Mouse (Mus musculus) MEL (cell line): ENCODE results near the gene Tbc1d9. TPM values are rescaled to one million over a fixed set of nuclear protein-coding genes. Genes with fewer than 3 reads are reported as not detected.

Experiments used
- DNase-seq: peaks from one replicate; pipeline ENCODE4 v3.0.0; 2011; ENCODE audit warnings: low read depth, low spot score
- H3K27ac ChIP-seq: 2 replicates; pipeline ENCODE4 v1.5.1; 2012; ENCODE audit warnings: low read depth, mild to moderate bottlenecking, control low read depth, low read length, moderate library complexity; ENCODE audit not compliant: control insufficient read depth
- H3K27me3 ChIP-seq, 2 experiments: fragments of 150-350 bp in 1 of 2; sonication (generic) in 1 of 2; 2 replicates each; pipeline ENCODE4 v1.6.1; 2012; ENCODE audit warnings: low read length in 2 of 2, mild to moderate bottlenecking in 2 of 2, improper control_type of control experiment in 1 of 2, moderate library complexity in 1 of 2; ENCODE audit not compliant: insufficient read depth in 2 of 2, control insufficient read depth in 1 of 2
- H3K36me3 ChIP-seq, 2 experiments: 2 replicates each; pipeline ENCODE4 v1.6.1; 2012 to 2014; ENCODE audit warnings: low read length in 2 of 2, improper control_type of control experiment in 1 of 2, inconsistent platforms in 1 of 2, mild to moderate bottlenecking in 1 of 2; ENCODE audit not compliant: insufficient read depth in 2 of 2, control insufficient read depth in 1 of 2
- H3K4me1 ChIP-seq, 2 experiments: fragments of 150-350 bp in 1 of 2; sonication (generic) in 1 of 2; 2 replicates each; pipeline ENCODE4 v1.6.1; 2012; ENCODE audit warnings: low read length in 2 of 2, improper control_type of control experiment in 1 of 2, mild to moderate bottlenecking in 1 of 2; ENCODE audit not compliant: insufficient read depth in 2 of 2, control insufficient read depth in 1 of 2
- H3K4me3 ChIP-seq, 2 experiments: fragments of 150-350 bp in 1 of 2; sonication (generic) in 1 of 2; 2 replicates each; pipeline ENCODE4 v1.5.1; 2012; ENCODE audit warnings: low read depth in 2 of 2, low read length in 2 of 2, mild to moderate bottlenecking in 2 of 2, moderate library complexity in 2 of 2, control low read depth in 1 of 2, improper control_type of control experiment in 1 of 2; ENCODE audit not compliant: control insufficient read depth in 1 of 2, insufficient read depth in 1 of 2
- H3K79me2 ChIP-seq: 2 replicates; pipeline ENCODE4 v1.6.1; 2012; ENCODE audit warnings: mild to moderate bottlenecking, low read length, moderate library complexity; ENCODE audit not compliant: control insufficient read depth, poor library complexity, insufficient read depth
- H3K9ac ChIP-seq: 2 replicates; pipeline ENCODE4 v1.6.1; 2012; ENCODE audit warnings: low read depth, mild to moderate bottlenecking, control low read depth, low read length, moderate library complexity; ENCODE audit not compliant: control insufficient read depth, poor library complexity, severe bottlenecking
- H3K9me3 ChIP-seq: fragments of 150-350 bp; sonication (generic); replicated peaks from 2 replicates; pipeline ENCODE4 v1.6.1; 2012; ENCODE audit warnings: mild to moderate bottlenecking, low read length, improper control_type of control experiment, moderate library complexity; ENCODE audit not compliant: insufficient read depth
- CHD1 ChIP-seq: IDR thresholded peaks from 2 replicates; pipeline ENCODE4 v1.6.1; 2012; ENCODE audit warnings: low read depth, mild to moderate bottlenecking, inconsistent platforms, low read length, improper control_type of control experiment
- CHD2 ChIP-seq: IDR thresholded peaks from 2 replicates; pipeline ENCODE4 v1.6.1; 2011; ENCODE audit warnings: low read length, improper control_type of control experiment
- CTCF ChIP-seq, 3 experiments: IDR thresholded peaks in 2 of 3; conservative IDR thresholded peaks in 1 of 3; 2 replicates each; pipeline ENCODE4 v1.5.1; 2011 to 2012; ENCODE audit warnings: low read length in 3 of 3, low read depth in 2 of 3, mild to moderate bottlenecking in 2 of 3, improper control_type of control experiment in 1 of 3, inconsistent platforms in 1 of 3, mixed read lengths in 1 of 3, moderate library complexity in 1 of 3; ENCODE audit not compliant: control insufficient read depth in 1 of 3, insufficient read depth in 1 of 3, poor library complexity in 1 of 3, severe bottlenecking in 1 of 3
- EP300 ChIP-seq, 2 experiments: IDR thresholded peaks; 2 replicates each; pipeline ENCODE4 v1.6.1; 2011; ENCODE audit warnings: improper control_type of control experiment in 2 of 2, low read length in 2 of 2, low read depth in 1 of 2, mild to moderate bottlenecking in 1 of 2
- ETS1 ChIP-seq: IDR thresholded peaks from 2 replicates; pipeline ENCODE4 v1.6.1; 2012; ENCODE audit warnings: low read depth, mild to moderate bottlenecking, inconsistent platforms, low read length, improper control_type of control experiment, moderate library complexity
- GATA1 ChIP-seq: IDR thresholded peaks from 2 replicates; pipeline ENCODE4 v1.6.1; 2011; ENCODE audit warnings: low read depth, low read length, improper control_type of control experiment
- HCFC1 ChIP-seq: IDR thresholded peaks from 2 replicates; pipeline ENCODE4 v1.6.1; 2012; ENCODE audit warnings: low read depth, mild to moderate bottlenecking, inconsistent platforms, low read length, improper control_type of control experiment, moderate library complexity
- JUND ChIP-seq: IDR thresholded peaks from 2 replicates; pipeline ENCODE4 v1.6.1; 2011; ENCODE audit warnings: low read depth, mild to moderate bottlenecking, improper control_type of control experiment, low read length
- MAFK ChIP-seq: IDR thresholded peaks from 2 replicates; pipeline ENCODE4 v1.6.1; 2011; ENCODE audit warnings: low read depth, mild to moderate bottlenecking, low read length, improper control_type of control experiment, borderline replicate concordance
- MAX ChIP-seq: IDR thresholded peaks from 2 replicates; pipeline ENCODE4 v1.6.1; 2011; ENCODE audit warnings: low read length, improper control_type of control experiment
- MXI1 ChIP-seq: IDR thresholded peaks from 2 replicates; pipeline ENCODE4 v1.6.1; 2011; ENCODE audit warnings: mild to moderate bottlenecking, low read depth, low read length, improper control_type of control experiment
- MYB ChIP-seq: IDR thresholded peaks from 2 replicates; pipeline ENCODE4 v1.6.1; 2011; ENCODE audit warnings: mild to moderate bottlenecking, low read depth, low read length, improper control_type of control experiment
- MYC ChIP-seq: IDR thresholded peaks from 2 replicates; pipeline ENCODE4 v1.6.1; 2011; ENCODE audit warnings: low read depth, mild to moderate bottlenecking, low read length, improper control_type of control experiment, moderate library complexity
- POLR2AphosphoS5 ChIP-seq: IDR thresholded peaks from 2 replicates; pipeline ENCODE4 v1.6.1; 2012; ENCODE audit warnings: low read depth, borderline replicate concordance, mild to moderate bottlenecking, inconsistent platforms, low read length, moderate library complexity, mixed read lengths
- RCOR1 ChIP-seq: IDR thresholded peaks from 2 replicates; pipeline ENCODE4 v1.6.1; 2012; ENCODE audit warnings: low read depth, mild to moderate bottlenecking, inconsistent platforms, low read length, improper control_type of control experiment
- SIN3A ChIP-seq: IDR thresholded peaks from 2 replicates; pipeline ENCODE4 v1.6.1; 2012; ENCODE audit warnings: low read length, improper control_type of control experiment, inconsistent platforms
- SMC3 ChIP-seq: IDR thresholded peaks from 2 replicates; pipeline ENCODE4 v1.6.1; 2011; ENCODE audit warnings: low read depth, low read length, improper control_type of control experiment
- USF1 ChIP-seq: IDR thresholded peaks from 2 replicates; pipeline ENCODE4 v1.6.1; 2014; ENCODE audit warnings: low read depth, mild to moderate bottlenecking, inconsistent platforms, low read length, improper control_type of control experiment, moderate library complexity
- USF2 ChIP-seq, 2 experiments: IDR thresholded peaks; 2 replicates each; pipeline ENCODE4 v1.6.1; 2011 to 2012; ENCODE audit warnings: improper control_type of control experiment in 2 of 2, low read length in 2 of 2, borderline replicate concordance in 1 of 2, inconsistent platforms in 1 of 2, low read depth in 1 of 2, mild to moderate bottlenecking in 1 of 2; ENCODE audit not compliant: insufficient read depth in 1 of 2
- ZKSCAN1 ChIP-seq: IDR thresholded peaks from 2 replicates; pipeline ENCODE4 v1.6.1; 2012; ENCODE audit warnings: low read depth, mild to moderate bottlenecking, inconsistent platforms, low read length, improper control_type of control experiment, moderate library complexity
- ZNF384 ChIP-seq: IDR thresholded peaks from 2 replicates; pipeline ENCODE4 v1.6.1; 2012; ENCODE audit warnings: low read depth, mild to moderate bottlenecking, inconsistent platforms, low read length, improper control_type of control experiment
- polyA plus RNA-seq, 2 experiments: library from polyadenylated mRNA; stranded (reverse) in 1 of 2; unstranded in 1 of 2; fragments of >175 nt in 1 of 2; fragments of >200 nt in 1 of 2; gene quantifications; 2 replicates each; pipeline versions ENCODE4 v1.2.1 to v1.2.4; 2012; ENCODE audit warnings: low replicate concordance in 2 of 2, low read depth in 1 of 2; ENCODE audit not compliant: insufficient read length in 2 of 2, insufficient read depth in 1 of 2, missing spikeins in 1 of 2
- total RNA-seq: library from RNA; depleted of rRNA; stranded (reverse); fragments of 300-350 nt; gene quantifications from 2 replicates; pipeline ENCODE4 v1.2.3, GENCODE M21; 2012

Tbc1d9 gene
- total and polyA plus RNA-seq, 3 experiments: not detected

DNA sequence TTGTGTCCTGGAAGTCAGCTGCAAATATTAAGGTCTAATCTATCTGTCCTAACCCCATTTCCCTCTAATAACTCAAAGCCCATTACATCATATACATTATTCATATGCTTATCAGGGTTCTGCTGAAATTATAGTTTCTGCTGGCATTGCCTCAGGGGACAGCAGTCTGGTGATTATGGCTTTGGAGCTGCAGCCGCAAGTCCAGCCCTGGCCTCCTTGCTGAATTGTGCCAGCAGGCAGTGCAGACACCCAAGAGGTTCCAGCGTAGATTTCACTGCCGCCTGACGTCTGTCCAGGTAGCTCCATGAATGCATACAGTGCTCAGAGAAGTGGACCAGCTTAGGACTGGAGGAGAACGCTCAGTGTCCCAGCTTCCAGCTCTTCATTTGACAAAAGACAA, 17.6 kb downstream of the Tbc1d9 start:
- Histone ChIP-seq H3K4me1 (no peaks in the 10 kb centered on the region), H3K9ac (no peak overlapping the region), H3K27me3 (0 out of 4 replicates have a peak, but pooled peaks cover 0 to 1% of the 10 kb centered on the region in 2 experiments), H3K4me3 (no peak overlapping the region), H3K79me2 (no peaks in the 10 kb centered on the region), H3K36me3 (no peaks in the 10 kb centered on the region), H3K9me3 (no peaks in the 10 kb centered on the region), H3K27ac (no peak overlapping the region)
- TF ChIP-seq JUND (no peak), SIN3A (no peak), HCFC1 (no peak), POLR2AphosphoS5 (no peak), RCOR1 (no peak), MYC (no peak), ZKSCAN1 (no peak), USF2 (IDR thresholded peaks at IDR 0.05; ENCODE audit: borderline replicate concordance in 1 of 2, insufficient read depth in 1 of 2, low read depth in 1 of 2, low read length in 2 of 2) (no peak), EP300 (IDR thresholded peaks at IDR 0.05; ENCODE audit: low read depth in 1 of 2, low read length in 2 of 2) (no peak), CTCF (IDR thresholded peaks at IDR 0.05 in 2 of 3, conservative IDR thresholded peaks at IDR 0.05 in 1 of 3; ENCODE audit: control insufficient read depth in 1 of 3, insufficient read depth in 1 of 3, low read depth in 2 of 3, low read length in 3 of 3, poor library complexity in 1 of 3, severe bottlenecking in 1 of 3) (no peak), ETS1 (no peak), CHD1 (no peak), MAX (no peak), ZNF384 (no peak), GATA1 (no peak), USF1 (no peak), MAFK (no peak), MYB (no peak), CHD2 (no peak)
- no peak for DNase-seq

DNA sequence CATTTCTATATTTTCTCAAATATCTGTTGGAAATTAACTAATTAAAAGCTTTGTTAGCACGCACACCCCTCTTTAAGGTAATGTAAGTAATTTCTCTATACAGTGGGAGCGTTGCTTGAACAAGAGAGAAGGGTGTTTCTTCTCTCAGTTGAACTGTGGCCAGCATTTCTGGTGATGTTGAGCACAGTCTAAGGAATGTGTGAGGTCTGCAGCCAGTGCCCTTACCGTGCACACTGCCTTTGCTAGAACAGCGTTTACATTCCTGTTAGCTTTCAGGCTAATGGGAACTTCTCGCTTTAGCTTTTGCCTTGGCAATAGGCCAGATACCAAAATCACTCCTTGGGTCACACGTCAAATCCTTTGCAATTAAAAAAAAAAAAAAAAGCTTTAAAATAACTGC, 21.2 kb downstream of the Tbc1d9 start:
- no peak overlapping the region for H3K27ac ChIP-seq
- H3K4me3 ChIP-seq: no peak overlapping the region
- H3K27me3 ChIP-seq: no peaks in the 10 kb centered on the region
- H3K9me3 ChIP-seq: no peaks in the 10 kb centered on the region
- H3K79me2 ChIP-seq: no peaks in the 10 kb centered on the region
- H3K36me3 ChIP-seq: no peaks in the 10 kb centered on the region
- no peak overlapping the region for H3K9ac ChIP-seq
- H3K4me1 ChIP-seq: no peaks in the 10 kb centered on the region
- no peak for DNase-seq
- TF ChIP-seq SMC3: no peak
- no peak for TF ChIP-seq MXI1
- no peak for TF ChIP-seq USF2 (IDR thresholded peaks at IDR 0.05; ENCODE audit: borderline replicate concordance in 1 of 2, insufficient read depth in 1 of 2, low read depth in 1 of 2, low read length in 2 of 2)
- TF ChIP-seq, all 39 proteins: peak for 0
